Mouse (Mus musculus) ES-Bruce4 (cell line): ENCODE data around the gene H2-Aa. TPM values are rescaled to one million over a fixed set of nuclear protein-coding genes. Genes with fewer than 3 reads are reported as not detected.

Experiments
- H3K27ac ChIP-seq: 2 replicates; pipeline ENCODE4 v1.5.1; 2012; ENCODE audit warnings: low read length, inconsistent platforms; ENCODE audit not compliant: insufficient read depth
- H3K27me3 ChIP-seq: 2 replicates; pipeline ENCODE4 v1.6.1; 2012; ENCODE audit warnings: mild to moderate bottlenecking, low read length, inconsistent platforms; ENCODE audit not compliant: control insufficient read depth, poor library complexity, insufficient read depth, severe bottlenecking
- H3K36me3 ChIP-seq: 2 replicates; pipeline ENCODE4 v1.6.1; 2012; ENCODE audit warnings: inconsistent platforms, mild to moderate bottlenecking, low read length, moderate library complexity; ENCODE audit not compliant: control insufficient read depth, poor library complexity, insufficient read depth, severe bottlenecking
- H3K4me1 ChIP-seq: one replicate; pipeline ENCODE4 v1.8.1; 2011; ENCODE audit warnings: low read length; ENCODE audit not compliant: control insufficient read depth, insufficient read depth
- H3K4me3 ChIP-seq: 2 replicates; pipeline ENCODE4 v1.5.1; 2011; ENCODE audit warnings: low read depth, mild to moderate bottlenecking, low read length
- H3K9ac ChIP-seq: 2 replicates; pipeline ENCODE4 v1.6.1; 2012; ENCODE audit warnings: low read depth, mild to moderate bottlenecking, inconsistent platforms; ENCODE audit not compliant: poor library complexity, severe bottlenecking
- H3K9me3 ChIP-seq: replicated peaks from 2 replicates; pipeline ENCODE4 v1.6.1; 2012; ENCODE audit warnings: mild to moderate bottlenecking, low read length, inconsistent platforms; ENCODE audit not compliant: control insufficient read depth, poor library complexity, insufficient read depth, severe bottlenecking
- CTCF ChIP-seq: IDR thresholded peaks from one replicate; pipeline ENCODE4 v1.8.1; 2011; ENCODE audit warnings: low read depth, low read length
- EP300 ChIP-seq: IDR thresholded peaks from 2 replicates; pipeline ENCODE4 v1.6.1; 2011; ENCODE audit warnings: low read depth, low read length; ENCODE audit not compliant: insufficient read depth
- polyA plus RNA-seq: library from polyadenylated mRNA; stranded (reverse); fragments of >200 nt; gene quantifications from 2 replicates; pipeline ENCODE4 v1.2.4, GENCODE M21; 2011; ENCODE audit warnings: low read depth; ENCODE audit not compliant: missing spikeins, insufficient read depth, insufficient read length

The H2-Aa gene
- polyA plus RNA-seq, 1 experiment = not detected

DNA sequence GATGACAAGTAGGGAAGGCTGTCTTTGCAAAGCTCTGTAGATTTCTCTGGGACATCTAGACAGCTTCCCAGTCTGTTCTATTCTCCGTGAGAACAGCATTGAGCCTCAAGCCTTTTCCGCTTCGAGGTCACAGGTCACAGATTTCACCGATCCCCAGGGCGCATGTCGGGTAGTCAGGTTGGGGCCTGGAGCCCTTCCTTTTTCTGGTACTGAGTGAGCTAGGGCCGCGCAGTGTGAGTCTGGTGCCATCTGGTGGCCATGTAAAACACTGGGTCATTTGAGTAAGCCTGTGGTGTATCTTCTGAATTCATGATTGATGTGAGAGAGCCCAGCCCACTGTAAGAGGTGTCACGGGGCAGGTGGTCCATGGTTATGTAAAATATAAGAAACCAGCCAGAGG is 52.7 kb downstream of the H2-Aa start:
- Histone ChIP-seq H3K4me3 (no peak overlapping the region), H3K27ac (no peak overlapping the region), H3K27me3 (no peaks in the 10 kb centered on the region), H3K9me3 (peaks cover 20% of the 10 kb centered on the region), H3K36me3 (no peaks in the 10 kb centered on the region), H3K4me1 (no peaks in the 10 kb centered on the region), H3K9ac (no peak overlapping the region)
- TF ChIP-seq CTCF (peak; percentile 68), EP300 (no peak)

Other genes with a start within 250 kb of the H2-Aa start
- 0.82 and 0.85 TPM in 2 replicates for gene Col11a2, start 248.4 kb downstream of the H2-Aa start, polyA plus RNA-seq
- 1.4 TPM in 1 of 2 replicates, not detected in the other for gene H2-Oa, start 195.5 kb downstream of the H2-Aa start, polyA plus RNA-seq
- 5.9 and 8.3 TPM in 2 replicates for gene H2-DMa, start 168.3 kb downstream of the H2-Aa start, polyA plus RNA-seq
- gene Brd2, start 165.2 kb downstream of the H2-Aa start, polyA plus RNA-seq = 190 and 199 TPM in 2 replicates
- gene H2-DMb2, start 144.5 kb downstream of the H2-Aa start, polyA plus RNA-seq = not detected in 2 replicates
- gene H2-DMb1, start 134.8 kb downstream of the H2-Aa start, polyA plus RNA-seq = 0.65 and 1.1 TPM in 2 replicates
- gene Tap1, start 100.3 kb downstream of the H2-Aa start, polyA plus RNA-seq = 21.6 and 24.6 TPM in 2 replicates
- gene Psmb9, start 100.1 kb downstream of the H2-Aa start, polyA plus RNA-seq = 8.7 and 10.2 TPM in 2 replicates
- gene Psmb8, start 90.1 kb downstream of the H2-Aa start, polyA plus RNA-seq = 20.5 and 27.6 TPM in 2 replicates
- gene Tap2, start 84.3 kb downstream of the H2-Aa start, polyA plus RNA-seq = 18.8 and 22.7 TPM in 2 replicates
- gene H2-Ob, start 48.9 kb downstream of the H2-Aa start, polyA plus RNA-seq = not detected in 2 replicates
- gene H2-Ab1, start 30.1 kb downstream of the H2-Aa start, polyA plus RNA-seq = 2.3 and 2.4 TPM in 2 replicates
- gene H2-Eb1, start 18.0 kb upstream of the H2-Aa start, polyA plus RNA-seq = 2.8 and 4.6 TPM in 2 replicates
- not detected in 2 replicates for gene H2-Eb2, start 37.8 kb upstream of the H2-Aa start, polyA plus RNA-seq
- gene Btnl2, start 67.0 kb upstream of the H2-Aa start, polyA plus RNA-seq = not detected in 2 replicates
- 0.28 TPM in 1 of 2 replicates, not detected in the other for gene Btnl1, start 89.3 kb upstream of the H2-Aa start, polyA plus RNA-seq
- not detected in 2 replicates for gene BC051142, start 111.0 kb upstream of the H2-Aa start, polyA plus RNA-seq
- not detected in 2 replicates for gene Btnl4, start 189.5 kb upstream of the H2-Aa start, polyA plus RNA-seq
- gene Btnl6, start 229.5 kb upstream of the H2-Aa start, polyA plus RNA-seq = not detected in 2 replicates